Mouse (Mus musculus) ES-CJ7 (cell line): ENCODE measurements at regions not wholly inside any gene's neighbourhood (a gene's known extent, or its start where the extent isn't known, plus 50 kb on each side); places are given as distances from the start of the nearest gene placed in this dataset.
A peak's percentile ranks its signal among the peaks of the same experiment; 100 is the strongest.

Experiments used
- DNase-seq: peaks from one replicate; pipeline ENCODE4 v3.0.0; 2011; ENCODE audit warnings: low read depth, low spot score

- DNase-seq, result peak; percentile 64
These were observed 158.8 kb upstream of the Phyhipl start for GRCm38 (mm10) chr10:70814354-70815131.

- no peak for DNase-seq
These were observed 153.6 kb upstream of the Phyhipl start for GRCm38 (mm10) chr10:70809411-70809810.

DNA sequence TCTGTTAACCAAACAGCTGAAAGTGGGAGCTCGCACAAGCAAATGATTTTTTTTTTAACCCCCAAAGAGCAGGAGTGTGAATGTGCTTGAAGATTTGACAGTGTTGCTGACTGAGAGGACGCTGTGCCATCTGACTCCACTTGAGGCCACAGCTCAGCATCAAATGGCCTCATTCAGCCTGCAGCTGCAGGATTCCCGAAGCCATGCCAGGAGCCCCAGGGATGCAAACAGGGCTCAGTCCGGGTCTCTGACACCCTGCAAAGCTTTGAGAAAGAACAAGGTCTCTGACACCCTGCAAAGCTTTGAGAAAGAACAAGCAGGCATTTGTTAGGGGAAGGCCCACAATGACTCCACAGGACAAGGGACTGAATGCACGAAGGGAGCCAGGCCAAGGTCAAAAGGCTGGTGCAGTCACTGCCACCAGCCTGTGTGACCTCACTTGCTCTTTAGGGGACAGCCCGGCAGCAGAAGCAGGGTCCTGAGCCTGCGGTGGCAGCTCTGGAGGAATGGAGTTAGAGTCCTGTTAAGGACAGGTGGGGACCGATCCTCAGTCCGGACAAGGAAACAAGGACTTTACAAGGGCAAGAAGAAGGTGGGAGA lies 151.1 kb upstream of the Phyhipl start:
- DNase-seq, result no peak

DNA sequence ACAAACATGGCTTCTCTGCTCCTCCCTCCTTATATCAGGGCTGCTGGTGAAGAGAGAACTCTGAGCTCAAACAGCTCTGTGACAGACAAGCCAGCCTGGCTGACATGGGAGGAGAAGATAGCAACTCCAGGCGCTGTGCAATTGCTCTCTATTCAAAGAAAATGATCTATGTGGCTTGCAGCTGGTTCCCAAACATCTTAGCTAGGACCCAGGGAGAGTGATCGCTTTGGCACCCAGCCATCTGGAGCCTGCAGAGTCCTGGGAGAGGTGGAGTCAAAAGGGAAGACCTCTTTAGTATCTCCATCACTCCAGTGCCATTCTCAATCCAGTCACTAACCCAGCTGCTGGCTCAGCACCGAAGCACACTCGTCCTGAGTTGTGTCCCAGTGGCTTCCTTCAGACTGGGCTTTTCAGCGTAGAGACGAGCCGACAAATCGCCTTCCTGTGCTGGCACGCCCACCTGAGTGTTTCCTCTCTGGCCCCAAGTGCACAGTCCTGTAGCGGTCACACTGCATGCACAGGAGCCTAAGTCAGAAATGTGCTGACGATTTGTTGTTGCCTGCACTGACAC lies 145.1 kb upstream of the Phyhipl start:
- no peak for DNase-seq

- DNase-seq, result no peak
These were observed 144.1 kb upstream of the Phyhipl start for GRCm38 (mm10) chr10:70799906-70800305.

- DNase-seq, result no peak
These were observed 143.5 kb upstream of the Phyhipl start for GRCm38 (mm10) chr10:70799191-70799742.

DNA sequence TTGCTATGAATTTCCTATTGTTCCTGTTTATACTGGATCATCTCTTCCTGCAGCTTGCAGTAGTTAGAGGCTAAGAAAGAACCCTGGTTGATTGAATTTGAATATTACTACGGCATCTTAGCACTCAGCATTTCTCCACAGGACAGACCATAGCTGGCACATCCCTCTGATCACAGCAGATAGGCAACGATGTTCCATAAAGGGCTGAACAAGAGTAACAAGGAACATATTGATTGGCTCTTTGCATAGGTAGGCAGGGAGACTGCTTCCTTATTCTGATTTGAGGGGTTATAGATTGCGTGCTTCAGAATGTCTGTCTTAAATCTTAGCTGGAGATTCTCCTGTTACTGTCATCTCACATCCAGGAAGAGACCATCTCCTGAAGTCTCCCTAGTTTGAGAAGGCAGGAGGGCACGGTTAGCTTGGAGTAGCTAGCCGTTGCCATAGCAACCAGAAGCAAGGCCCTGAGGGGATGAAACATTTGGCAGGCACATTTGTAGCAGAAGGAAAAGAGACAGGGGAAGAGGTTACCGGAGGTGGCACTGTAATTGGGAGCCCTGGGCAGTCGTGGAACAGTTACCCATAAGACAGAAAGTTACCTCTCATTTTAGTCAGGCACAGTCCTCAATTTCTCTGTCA lies 133.2 kb upstream of the Phyhipl start:
- DNase-seq, result no peak

- DNase-seq, result no peak
These were observed 125.3 kb upstream of the Phyhipl start for GRCm38 (mm10) chr10:70781036-70781435.

DNA sequence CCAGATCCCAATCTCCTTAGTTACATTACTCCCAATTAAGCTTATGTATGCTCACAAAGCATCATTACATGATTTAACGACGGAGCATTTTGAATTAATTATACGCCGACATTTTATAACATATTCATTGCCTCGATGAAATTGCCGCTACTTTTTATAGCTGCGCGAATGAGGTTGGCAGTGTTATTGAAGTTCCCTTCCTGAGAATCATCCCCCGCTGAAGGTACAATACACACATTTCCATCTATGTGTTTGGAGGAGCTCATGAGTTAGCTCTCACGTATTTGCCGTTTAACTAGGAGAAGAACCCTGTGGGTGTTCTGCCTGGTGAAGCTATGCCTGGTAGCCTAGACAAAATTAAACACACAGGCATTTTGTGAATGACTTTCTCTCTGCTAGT lies 122.8 kb upstream of the Phyhipl start:
- DNase-seq, result no peak

DNA sequence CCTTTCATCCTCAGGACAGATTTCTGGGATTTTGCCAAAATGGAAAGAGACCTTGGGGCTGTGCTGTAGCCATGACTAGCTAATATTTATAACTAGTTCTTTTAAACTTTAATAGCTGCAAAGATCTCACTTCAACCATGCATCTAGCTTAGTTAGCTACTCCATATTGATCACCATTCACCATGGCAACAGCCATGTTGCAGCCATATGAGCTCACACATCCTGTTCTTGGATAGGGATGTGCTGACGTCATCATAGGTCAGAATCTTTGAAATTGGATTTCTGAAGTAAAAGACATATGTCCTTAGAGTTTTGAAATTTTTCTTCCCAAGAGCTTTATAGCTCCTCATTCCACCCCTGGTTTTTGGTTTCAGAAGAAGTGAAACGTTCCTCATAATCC lies 118.8 kb upstream of the Phyhipl start:
- DNase-seq, result no peak

- DNase-seq, result no peak
These were observed 118.4 kb upstream of the Phyhipl start for GRCm38 (mm10) chr10:70774159-70774558.

DNA sequence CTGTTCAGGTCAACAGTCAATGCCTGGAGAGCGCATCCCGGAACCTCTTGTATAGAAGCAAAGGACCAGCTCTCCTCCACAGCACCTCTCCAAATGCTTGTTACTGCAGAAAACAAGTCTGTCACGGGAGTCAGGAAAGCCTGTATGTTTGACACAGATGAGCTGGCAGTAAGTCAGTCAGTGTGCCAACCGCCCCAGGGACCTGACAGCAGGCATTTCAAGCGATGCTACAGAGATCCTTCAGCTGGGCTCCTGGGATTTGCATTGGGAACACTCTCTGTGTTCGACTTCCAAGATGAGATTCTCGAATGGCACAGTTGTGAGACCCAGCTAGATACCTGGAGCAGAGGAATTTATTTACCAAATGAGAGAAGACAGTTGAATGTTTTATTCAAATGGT lies 111.7 kb upstream of the Phyhipl start:
- DNase-seq, result no peak

- no peak for DNase-seq
These were observed 111.1 kb upstream of the Phyhipl start for GRCm38 (mm10) chr10:70766869-70767268.

DNA sequence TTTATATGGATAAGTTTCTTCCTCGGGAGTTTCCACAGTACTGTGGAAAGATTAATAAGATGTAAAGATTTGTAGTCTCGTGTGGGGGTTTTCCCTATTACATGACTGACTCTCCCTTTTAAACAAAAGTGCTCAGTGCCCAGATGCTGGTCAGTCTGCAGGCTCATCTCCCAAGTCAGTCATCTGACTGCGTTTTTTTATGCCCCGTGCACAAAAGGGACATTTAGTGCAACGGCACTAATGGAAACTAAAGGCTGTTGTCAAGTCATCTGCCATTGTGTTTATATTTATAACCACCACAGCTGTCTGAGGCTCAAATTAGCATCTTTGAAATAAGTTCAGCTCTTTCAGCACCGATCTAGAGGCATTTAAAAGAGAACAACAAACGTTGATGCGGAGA lies 110.7 kb upstream of the Phyhipl start:
- DNase-seq, result no peak

- no peak for DNase-seq
These were observed 107.4 kb upstream of the Phyhipl start for GRCm38 (mm10) chr10:70763206-70763605.

DNA sequence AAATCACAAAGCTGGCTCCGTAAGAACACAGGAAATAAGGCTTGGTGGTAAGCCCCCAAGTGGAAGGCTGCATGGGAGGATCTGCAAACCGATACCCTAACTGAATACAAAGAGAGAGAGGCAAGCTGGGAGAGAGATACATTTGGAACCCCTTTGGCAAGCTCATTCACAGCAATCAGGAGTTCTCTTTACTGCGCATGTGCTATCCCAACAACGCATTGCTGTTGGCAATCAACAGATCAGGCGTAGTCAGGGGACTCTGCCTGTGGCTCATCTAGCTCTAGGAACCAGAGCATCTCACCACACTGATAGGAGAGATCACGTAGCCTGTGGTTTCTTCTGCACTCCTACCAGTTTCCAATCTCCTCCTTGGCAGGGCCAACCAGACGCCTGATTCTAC lies 103.9 kb upstream of the Phyhipl start:
- DNase-seq, result no peak

- no peak for DNase-seq
These were observed 96.0 kb upstream of the Phyhipl start for GRCm38 (mm10) chr10:70751771-70752170.

DNA sequence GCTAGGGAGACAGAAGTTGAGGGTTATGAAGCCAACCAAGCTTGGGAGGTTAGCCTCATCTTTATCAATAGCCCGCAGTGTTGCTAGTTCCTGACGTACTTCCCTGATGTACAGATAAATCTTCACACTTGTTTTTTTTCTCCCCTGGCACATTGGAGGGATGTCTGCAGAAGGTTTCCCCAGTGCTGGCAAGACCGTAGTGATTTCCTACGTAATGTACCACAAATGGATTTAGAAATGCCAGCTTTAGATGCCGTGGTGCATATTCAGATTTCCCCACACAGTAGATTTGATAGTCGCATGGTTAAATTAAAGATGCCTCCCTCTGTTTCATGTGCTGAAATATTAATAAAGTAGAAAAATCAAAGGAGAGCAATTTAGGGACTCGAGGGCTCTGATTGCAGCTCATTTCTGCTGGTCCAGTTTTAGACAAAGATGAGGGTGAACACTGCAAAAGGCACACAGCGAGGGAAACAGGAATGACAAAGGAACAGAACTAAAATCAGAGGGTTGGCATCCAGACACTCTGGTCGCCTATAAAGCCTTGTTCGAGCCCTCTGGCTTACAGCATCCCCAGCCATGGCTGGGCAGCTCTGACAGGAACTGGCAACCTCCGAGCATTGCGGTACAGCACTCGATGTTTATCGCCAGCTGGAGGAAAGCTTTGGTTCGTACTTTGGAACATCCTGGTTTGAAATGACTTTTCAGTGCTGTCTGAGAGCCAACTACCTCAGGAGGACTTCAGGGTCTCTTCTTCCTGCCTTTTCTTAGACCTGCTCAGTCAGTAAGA lies 94.8 kb upstream of the Phyhipl start:
- no peak for DNase-seq

GRCm38 (mm10) chr10:70746612-70747011 lies 90.8 kb upstream of the Phyhipl start:
- no peak for DNase-seq

DNA sequence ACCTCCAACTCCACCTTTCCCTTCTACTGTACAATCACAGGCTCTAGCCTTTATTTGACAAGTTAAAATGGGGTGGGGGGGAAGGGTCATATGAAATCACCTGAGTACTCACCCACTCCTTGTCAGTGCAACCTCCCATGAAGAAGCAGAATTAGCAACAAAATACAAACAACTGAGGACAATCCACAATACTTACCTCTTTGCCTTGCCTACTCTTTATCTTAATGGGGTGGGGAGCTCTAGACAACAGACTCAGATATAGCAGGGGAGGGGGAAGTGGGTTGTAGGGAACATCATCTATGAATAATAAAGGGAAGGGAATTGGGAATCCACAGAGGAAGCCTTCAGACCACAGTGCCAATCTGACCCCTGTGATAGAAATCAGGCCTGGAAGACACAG lies 86.1 kb upstream of the Phyhipl start:
- peak; percentile 40 for DNase-seq

- DNase-seq, result no peak
These were observed 84.3 kb upstream of the Phyhipl start for GRCm38 (mm10) chr10:70740095-70740494.
